Mouse (Mus musculus) megakaryocyte, embryonic 14.5 days (primary cell): ENCODE data around the gene Igf2r. TPM values are rescaled to one million over a fixed set of nuclear protein-coding genes. Genes with fewer than 3 reads are reported as not detected.

Experiments used
- H3K27me3 ChIP-seq: replicated peaks from 2 replicates; pipeline ENCODE3; 2012; ENCODE audit warnings: inconsistent platforms
- H3K36me3 ChIP-seq: replicated peaks from 2 replicates; pipeline ENCODE3; 2012; ENCODE audit warnings: low read length, inconsistent platforms, mixed read lengths
- H3K4me1 ChIP-seq: 2 replicates; pipeline ENCODE4 v1.6.1; 2012; ENCODE audit warnings: inconsistent platforms
- H3K4me3 ChIP-seq: replicated peaks from 2 replicates; pipeline ENCODE3; 2012; ENCODE audit warnings: moderate library complexity, mild to moderate bottlenecking, inconsistent platforms
- H3K9me3 ChIP-seq: 2 replicates; pipeline ENCODE4 v1.6.1; 2012; ENCODE audit warnings: inconsistent platforms
- FLI1 ChIP-seq: IDR thresholded peaks from 2 replicates; pipeline ENCODE4 v1.6.1; 2012; ENCODE audit warnings: low read length, inconsistent platforms, mixed read lengths
- GATA1 ChIP-seq: IDR thresholded peaks from 3 replicates; pipeline ENCODE4 v1.6.1; 2012; ENCODE audit warnings: mixed read lengths, low read length, inconsistent platforms, borderline replicate concordance
- polyA plus RNA-seq: library from polyadenylated mRNA; stranded (reverse); fragments of >175 nt; gene quantifications from 2 replicates; pipeline ENCODE4 v1.2.3, GENCODE M21; 2012; ENCODE audit warnings: low replicate concordance; ENCODE audit not compliant: insufficient read depth

The Igf2r gene
- polyA plus RNA-seq, 1 experiment, result 1.0 TPM

DNA sequence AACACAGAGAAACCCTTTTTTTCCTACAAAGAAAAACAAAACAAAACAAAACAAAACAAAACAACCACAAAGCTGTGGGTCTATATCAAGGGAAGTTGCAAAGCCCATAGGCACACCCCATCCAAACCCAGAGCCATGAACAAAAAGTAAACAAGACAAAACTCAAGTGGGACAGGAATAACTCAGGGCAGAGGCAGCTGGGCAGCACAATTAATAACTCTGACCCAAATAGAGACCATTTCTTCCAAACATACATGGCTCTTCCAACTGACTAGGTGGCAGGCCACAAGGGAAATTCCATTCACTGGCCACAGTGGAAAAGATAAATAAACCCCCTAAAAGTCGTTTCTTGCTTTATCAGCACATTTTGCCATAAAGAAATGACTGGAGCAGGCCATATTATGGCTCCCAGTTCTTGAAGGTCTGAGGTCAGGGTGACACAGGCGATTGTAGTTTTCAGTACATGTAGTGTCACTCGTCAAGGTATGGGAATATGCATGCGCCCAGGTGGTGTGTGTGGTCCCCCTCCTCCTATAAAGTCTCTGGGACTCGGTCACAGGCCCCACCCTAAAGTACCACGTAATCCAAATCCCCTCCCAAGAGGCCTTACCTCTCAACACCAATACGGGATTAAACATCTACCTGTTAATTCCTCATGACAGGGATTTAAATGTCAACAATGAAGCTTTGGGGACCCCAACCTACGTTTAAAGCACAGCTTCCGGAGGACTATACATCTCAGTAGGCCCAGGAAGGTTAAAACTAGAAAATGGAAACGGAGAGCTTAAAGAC, 8.9 kb downstream of the Igf2r start:
- no peak for TF ChIP-seq FLI1
- TF ChIP-seq GATA1, result no peak
- Histone ChIP-seq H3K4me3 (no peak overlapping the region), H3K4me1 (peaks cover 52% of the 10 kb centered on the region), H3K36me3 (no peaks in the 10 kb centered on the region), H3K27me3 (peaks cover 25% of the 10 kb centered on the region), H3K9me3 (no peaks in the 10 kb centered on the region)

DNA sequence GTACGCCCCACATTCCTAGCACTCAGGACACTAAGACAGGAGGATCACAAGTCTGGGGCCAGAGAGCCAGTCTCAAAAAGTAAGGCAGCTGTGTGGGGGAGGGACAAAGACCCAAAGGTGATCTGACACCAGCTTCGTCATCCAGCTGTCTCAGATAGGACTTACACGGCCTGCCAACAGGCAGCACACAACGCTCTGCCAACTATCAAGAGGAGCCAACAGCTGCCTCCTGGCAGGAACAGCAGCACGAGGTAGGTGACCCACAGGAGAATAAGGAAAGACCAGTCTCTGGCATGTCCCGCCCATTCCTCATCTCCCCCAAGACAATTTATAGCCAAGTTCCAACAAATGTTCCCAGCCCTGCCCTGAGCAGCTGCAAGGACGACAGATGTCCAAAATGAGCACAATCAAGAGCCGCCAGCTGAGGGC, 9.8 kb downstream of the Igf2r start:
- no peak for TF ChIP-seq GATA1
- no peak for TF ChIP-seq FLI1
- Histone ChIP-seq H3K27me3 (peaks cover 30% of the 10 kb centered on the region), H3K36me3 (no peaks in the 10 kb centered on the region), H3K4me3 (no peak overlapping the region), H3K9me3 (no peaks in the 10 kb centered on the region), H3K4me1 (peaks cover 61% of the 10 kb centered on the region)

DNA sequence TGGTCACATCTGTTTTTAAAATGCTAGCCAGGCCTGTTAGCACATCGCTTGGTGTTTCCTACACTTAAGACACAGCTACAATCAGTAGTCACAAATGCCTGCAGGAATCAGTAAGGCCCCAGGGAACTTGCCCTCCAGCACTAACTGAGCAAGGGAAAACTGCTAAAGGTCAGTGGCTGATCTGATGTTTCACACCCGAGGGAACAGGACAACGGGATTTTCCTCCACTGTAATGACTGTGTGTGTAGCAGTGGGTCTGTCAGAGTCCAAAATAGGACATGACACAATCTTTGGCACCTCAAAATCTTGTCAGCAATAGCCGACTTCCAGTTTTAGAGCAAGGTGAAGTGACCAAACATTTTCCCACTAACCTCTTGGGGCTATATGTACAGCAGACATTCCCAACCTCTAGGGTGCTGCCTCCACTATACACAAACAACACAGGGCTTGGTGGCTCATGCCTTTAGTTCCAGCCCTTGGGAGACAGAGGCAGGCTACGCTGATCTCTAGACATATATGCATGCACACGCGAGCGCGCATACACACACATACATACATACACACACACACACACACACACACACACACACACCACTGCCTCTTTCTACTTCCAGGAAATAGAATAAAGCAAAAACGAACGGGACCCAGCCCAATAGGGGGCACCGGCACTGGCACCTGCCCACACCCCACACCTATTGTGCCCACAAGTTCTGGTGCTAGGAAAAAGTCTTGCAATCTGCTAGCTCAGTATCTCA, 10.6 kb downstream of the Igf2r start:
- Histone ChIP-seq H3K36me3 (no peaks in the 10 kb centered on the region), H3K27me3 (peaks cover 29% of the 10 kb centered on the region), H3K9me3 (no peaks in the 10 kb centered on the region), H3K4me1 (peaks cover 67% of the 10 kb centered on the region), H3K4me3 (no peak overlapping the region)
- no peak for TF ChIP-seq FLI1
- TF ChIP-seq GATA1, result no peak

DNA sequence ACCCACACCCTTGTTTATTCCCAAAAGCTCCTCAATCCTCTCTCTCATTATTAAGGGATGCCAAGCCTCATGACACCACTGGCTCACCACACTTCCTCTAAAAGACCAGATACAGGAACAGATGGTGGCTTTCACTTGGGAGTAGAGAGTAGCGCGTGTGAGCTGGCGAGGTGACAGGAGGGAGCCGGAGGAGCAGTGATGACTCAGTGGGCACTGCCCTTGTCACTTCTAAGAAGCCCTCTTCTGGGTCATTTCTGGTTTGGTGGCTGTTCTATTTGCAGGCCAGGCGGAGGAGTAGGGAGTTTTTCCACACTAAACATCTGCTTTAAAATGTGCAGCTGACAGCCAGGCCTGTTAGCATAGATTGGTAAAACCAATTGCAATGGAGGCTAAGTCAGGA, 11.5 kb downstream of the Igf2r start:
- no peak for TF ChIP-seq FLI1
- no peak for TF ChIP-seq GATA1

DNA sequence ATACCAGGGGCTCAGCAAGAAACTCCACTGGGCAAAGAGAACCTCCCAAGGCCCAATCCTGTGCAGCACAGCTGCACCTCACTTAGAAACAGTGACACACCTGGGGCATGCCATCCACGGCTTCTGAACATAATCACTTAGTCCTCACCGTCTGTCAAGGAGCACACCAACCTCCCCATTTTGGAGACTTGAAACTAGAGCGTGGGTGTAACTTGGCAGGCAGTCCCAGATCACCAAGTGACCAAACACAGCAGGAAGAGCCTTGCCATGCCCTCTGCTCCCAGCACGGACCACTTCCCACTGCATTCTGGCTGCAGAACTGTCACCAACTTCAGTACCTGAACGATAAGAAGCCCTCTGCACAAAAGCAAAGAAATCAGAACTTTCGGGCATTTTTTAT, 12.3 kb downstream of the Igf2r start:
- TF ChIP-seq FLI1 (no peak), GATA1 (no peak)

More for the DNA sequence above, 11.5 kb downstream of the Igf2r start:
- Histone ChIP-seq H3K4me1 (peaks cover 67% of the 10 kb centered on the region), H3K36me3 (no peaks in the 10 kb centered on the region), H3K27me3 (peaks cover 32% of the 10 kb centered on the region), H3K9me3 (no peaks in the 10 kb centered on the region), H3K4me3 (no peak overlapping the region)

DNA sequence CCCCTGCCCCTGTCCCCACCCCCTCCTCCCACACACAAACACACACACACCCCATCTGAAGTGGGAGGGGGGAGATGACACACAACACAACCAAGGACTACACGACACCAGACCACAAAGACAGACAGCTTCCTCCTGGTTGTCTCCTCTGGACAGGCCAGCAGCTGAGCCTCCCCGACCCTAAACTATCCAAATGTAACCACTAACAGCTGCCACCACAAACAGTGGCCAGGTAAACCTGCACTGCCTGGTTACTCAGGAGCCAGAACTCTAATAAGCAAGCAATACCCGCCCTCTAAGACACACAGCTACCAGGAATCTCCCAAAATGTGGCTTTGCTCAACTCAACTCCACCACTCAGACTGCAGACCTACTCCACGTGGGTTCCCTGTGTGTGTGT, 13.5 kb downstream of the Igf2r start:
- Histone ChIP-seq H3K27me3 (peaks cover 45% of the 10 kb centered on the region), H3K4me3 (no peak overlapping the region), H3K36me3 (no peaks in the 10 kb centered on the region), H3K9me3 (no peaks in the 10 kb centered on the region), H3K4me1 (peaks cover 70% of the 10 kb centered on the region)
- no peak for TF ChIP-seq GATA1
- no peak for TF ChIP-seq FLI1

More for the DNA sequence above, 12.3 kb downstream of the Igf2r start:
- no peak overlapping the region for H3K4me3 ChIP-seq
- no peaks in the 10 kb centered on the region for H3K9me3 ChIP-seq
- no peaks in the 10 kb centered on the region for H3K36me3 ChIP-seq
- H3K4me1 ChIP-seq, result peaks cover 67% of the 10 kb centered on the region
- peaks cover 38% of the 10 kb centered on the region for H3K27me3 ChIP-seq

DNA sequence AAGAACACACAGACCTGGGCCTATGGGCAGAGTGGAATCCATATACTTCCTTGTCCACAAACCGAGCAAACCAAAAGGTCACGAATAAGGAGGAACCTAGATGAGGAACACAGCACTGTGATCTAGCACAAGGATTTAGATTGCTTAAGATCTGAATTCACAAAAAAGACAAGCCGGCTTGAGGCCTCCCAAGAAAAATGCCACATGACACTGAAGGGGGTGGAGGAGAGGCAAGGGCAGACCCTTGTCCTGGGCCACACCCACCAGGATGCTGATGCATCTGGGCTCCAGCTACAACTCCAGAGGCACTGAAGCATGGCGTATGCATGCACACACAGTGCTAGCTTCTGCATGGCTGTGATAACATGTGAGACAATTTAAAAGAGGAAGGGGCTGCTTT, 14.3 kb downstream of the Igf2r start:
- Histone ChIP-seq H3K9me3 (no peaks in the 10 kb centered on the region), H3K36me3 (no peaks in the 10 kb centered on the region), H3K27me3 (peaks cover 51% of the 10 kb centered on the region), H3K4me1 (peaks cover 64% of the 10 kb centered on the region), H3K4me3 (peak overlapping the region; percentile 73)
- TF ChIP-seq GATA1 (no peak), FLI1 (no peak)

DNA sequence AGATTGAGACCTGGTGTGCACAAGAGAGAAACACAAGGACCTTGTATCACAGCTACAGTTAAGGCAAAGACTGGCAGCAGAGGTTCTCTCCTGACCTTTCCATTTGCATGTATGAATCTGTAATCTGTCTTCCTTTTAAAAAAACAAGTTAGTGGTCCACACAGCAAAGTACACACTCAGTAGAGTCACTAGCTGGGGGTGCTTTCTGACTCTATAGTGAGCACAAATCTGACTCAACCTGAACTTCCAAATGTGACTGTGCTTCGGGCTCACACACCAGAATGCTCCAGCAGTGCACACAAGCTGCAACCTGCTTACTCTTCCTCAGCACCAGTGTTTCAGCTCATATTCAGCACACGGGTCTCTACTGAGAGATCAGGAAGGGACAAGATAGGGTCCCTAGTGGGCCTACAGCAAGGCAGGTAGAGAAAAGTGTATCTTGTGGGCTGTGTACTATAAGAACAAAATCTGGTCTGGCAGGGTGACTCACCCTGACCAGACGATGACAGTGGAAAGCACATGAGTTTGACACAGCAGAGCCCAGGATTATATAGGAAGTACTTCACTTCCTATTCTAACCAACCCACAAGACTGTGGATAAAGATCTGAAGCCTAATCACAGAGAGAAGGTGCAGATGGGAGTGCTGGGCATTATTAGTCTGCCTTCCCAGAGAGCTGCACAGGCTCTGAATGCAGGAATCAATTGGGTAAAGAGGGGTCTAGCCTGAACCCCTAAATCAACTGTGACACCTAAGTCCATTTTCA, 15.0 kb downstream of the Igf2r start:
- Histone ChIP-seq H3K4me3 (no peak overlapping the region), H3K36me3 (no peaks in the 10 kb centered on the region), H3K27me3 (peaks cover 50% of the 10 kb centered on the region), H3K9me3 (no peaks in the 10 kb centered on the region), H3K4me1 (peaks cover 56% of the 10 kb centered on the region)
- no peak for TF ChIP-seq FLI1
- TF ChIP-seq GATA1, result no peak

DNA sequence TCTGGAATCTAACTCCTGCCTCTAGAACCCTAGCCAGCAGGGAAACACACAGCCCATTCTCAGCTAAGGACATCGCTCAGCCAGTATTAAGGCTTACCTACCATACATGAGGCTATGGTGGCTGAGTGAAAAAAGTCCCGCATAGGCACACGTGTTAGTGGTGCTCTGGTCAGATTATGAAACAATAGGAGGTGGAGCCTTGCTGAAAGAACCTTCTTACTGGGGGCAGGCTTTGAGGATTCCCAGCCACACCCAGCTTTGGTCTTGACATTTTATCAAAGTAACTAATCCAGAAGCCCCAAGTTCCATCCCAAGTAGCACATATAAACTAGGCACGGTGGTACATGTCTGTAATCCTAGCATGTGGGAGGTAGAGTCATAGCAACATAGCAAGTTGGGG, 16.4 kb downstream of the Igf2r start:
- Histone ChIP-seq H3K9me3 (no peaks in the 10 kb centered on the region), H3K4me1 (peaks cover 43% of the 10 kb centered on the region), H3K4me3 (no peak overlapping the region), H3K36me3 (no peaks in the 10 kb centered on the region), H3K27me3 (peaks cover 60% of the 10 kb centered on the region)
- TF ChIP-seq GATA1 (no peak), FLI1 (no peak)

DNA sequence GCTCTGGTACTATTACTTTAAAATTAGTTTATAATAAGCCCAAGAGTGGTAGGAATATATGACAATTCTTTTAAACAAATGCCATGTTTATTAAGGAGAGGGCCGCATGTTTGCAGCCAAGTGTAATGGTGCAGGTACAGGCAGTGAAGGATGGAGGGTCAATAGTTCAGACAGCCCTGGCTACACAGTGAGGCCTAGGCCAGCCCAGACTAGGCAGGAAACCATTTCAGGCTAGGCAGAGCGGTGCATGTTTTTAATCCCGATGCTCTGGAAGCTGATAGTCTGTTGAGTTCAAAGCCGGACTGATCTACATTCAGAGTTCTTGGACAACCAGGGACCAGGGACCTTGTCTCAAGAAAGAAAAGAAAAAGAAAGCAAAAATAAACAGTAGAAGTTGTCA, 17.8 kb downstream of the Igf2r start:
- peaks cover 61% of the 10 kb centered on the region for H3K27me3 ChIP-seq
- H3K9me3 ChIP-seq, result no peaks in the 10 kb centered on the region
- no peaks in the 10 kb centered on the region for H3K36me3 ChIP-seq
- H3K4me3 ChIP-seq, result no peak overlapping the region
- H3K4me1 ChIP-seq, result peaks cover 30% of the 10 kb centered on the region
- TF ChIP-seq GATA1, result no peak
- TF ChIP-seq FLI1, result no peak
